Mouse (Mus musculus) forebrain, embryonic 14.5 days (tissue): ENCODE results near the gene Gadl1. TPM values are rescaled to one million over a fixed set of nuclear protein-coding genes. Genes with fewer than 3 reads are reported as not detected.

ENCODE experiments used
- ATAC-seq: fragments of 200-750 bp; cut with Nextera tagmentation; 2 replicates; pipeline ENCODE4 v1.8.0; 2017; ENCODE audit warnings: mild to moderate bottlenecking, moderate library complexity
- DNase-seq: peaks from one replicate; pipeline ENCODE4 v3.0.0-alpha.2; 2015; ENCODE audit warnings: low spot score
- H3K27ac ChIP-seq: fragments of 300-500 bp; sonication (generic); 2 replicates; pipeline ENCODE4 v1.5.1; 2014; ENCODE audit warnings: low read depth, mild to moderate bottlenecking, control low read depth, low read length, moderate library complexity
- H3K27me3 ChIP-seq: fragments of 300-500 bp; sonication (generic); replicated peaks from 2 replicates; pipeline ENCODE4 v1.6.1; 2014; ENCODE audit warnings: low read length, control low read depth, mixed read lengths; ENCODE audit not compliant: control insufficient read depth, insufficient read depth
- H3K36me3 ChIP-seq: fragments of 300-500 bp; sonication (generic); 2 replicates; pipeline ENCODE4 v1.6.1; 2014; ENCODE audit warnings: low read length, control low read depth; ENCODE audit not compliant: control insufficient read depth, insufficient read depth
- H3K4me1 ChIP-seq: fragments of 300-500 bp; sonication (generic); 2 replicates; pipeline ENCODE4 v1.6.1; 2014; ENCODE audit warnings: antibody characterized with exemption, low read length, control low read depth; ENCODE audit not compliant: control insufficient read depth, insufficient read depth
- H3K4me2 ChIP-seq: fragments of 300-500 bp; sonication (generic); 2 replicates; pipeline ENCODE4 v1.6.1; 2014; ENCODE audit warnings: mild to moderate bottlenecking, control low read depth, low read length
- H3K4me3 ChIP-seq: fragments of 300-500 bp; sonication (generic); 2 replicates; pipeline ENCODE4 v1.5.1; 2014; ENCODE audit warnings: low read depth, low read length, control low read depth
- H3K9ac ChIP-seq: fragments of 300-500 bp; sonication (generic); 2 replicates; pipeline ENCODE4 v1.6.1; 2014; ENCODE audit warnings: mild to moderate bottlenecking, low read length, control low read depth, moderate library complexity
- H3K9me3 ChIP-seq: fragments of 300-500 bp; sonication (generic); replicated peaks from 2 replicates; pipeline ENCODE4 v1.6.1; 2016; ENCODE audit warnings: low read length, control low read depth, mixed read lengths; ENCODE audit not compliant: control insufficient read depth
- WGBS: fragments of 180-500 bp; shearing (Covaris S2); extraction: QIAGEN DNeasy Blood & Tissue Kit; methylation state at CpG from one replicate; pipeline ENCODE4 v1.1.7; 2014; 5-methylcytosine and 5-hydroxymethylcytosine counted together
- polyA plus RNA-seq: library from polyadenylated mRNA; unstranded; fragments of >200 nt; fragmentation: Nextera tagmentation; extraction: Ambion mirVana; gene quantifications from 2 replicates; pipeline ENCODE4 v1.2.1, GENCODE M21; 2014

Gadl1 gene
- polyA plus RNA-seq, 1 experiment from 2014 or later = 0.37 TPM

DNA sequence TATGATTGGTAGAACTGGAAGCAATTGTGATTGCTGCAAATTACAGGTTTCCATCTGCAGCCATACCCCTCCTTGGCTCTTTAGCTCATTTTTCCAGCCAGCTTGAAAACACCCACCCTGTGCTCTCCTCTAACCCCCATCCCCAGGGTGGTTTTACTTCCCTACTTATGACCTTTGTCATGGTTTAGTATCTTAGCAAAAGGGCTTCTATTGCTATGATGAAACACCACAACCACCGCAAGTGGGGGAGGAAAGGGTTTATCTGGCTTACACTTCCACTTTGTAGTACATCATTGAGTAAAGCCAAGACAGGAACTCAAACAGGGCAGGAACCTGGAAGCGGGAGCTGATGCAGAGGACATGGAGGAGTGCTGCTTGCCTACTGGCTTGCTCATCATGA lies 168.2 kb downstream of the Gadl1 start:
- 88% methylated on average over 2 of the region's 2 CpGs for WGBS
- H3K27me3 ChIP-seq = no peaks in the 10 kb centered on the region
- H3K36me3 ChIP-seq = no peaks in the 10 kb centered on the region
- no peak overlapping the region for H3K9ac ChIP-seq
- no peak overlapping the region for H3K4me2 ChIP-seq
- H3K4me3 ChIP-seq = no peak overlapping the region
- no peak for ATAC-seq
- H3K27ac ChIP-seq = no peak overlapping the region
- no peaks in the 10 kb centered on the region for H3K9me3 ChIP-seq
- no peaks in the 10 kb centered on the region for H3K4me1 ChIP-seq
- no peak for DNase-seq

DNA sequence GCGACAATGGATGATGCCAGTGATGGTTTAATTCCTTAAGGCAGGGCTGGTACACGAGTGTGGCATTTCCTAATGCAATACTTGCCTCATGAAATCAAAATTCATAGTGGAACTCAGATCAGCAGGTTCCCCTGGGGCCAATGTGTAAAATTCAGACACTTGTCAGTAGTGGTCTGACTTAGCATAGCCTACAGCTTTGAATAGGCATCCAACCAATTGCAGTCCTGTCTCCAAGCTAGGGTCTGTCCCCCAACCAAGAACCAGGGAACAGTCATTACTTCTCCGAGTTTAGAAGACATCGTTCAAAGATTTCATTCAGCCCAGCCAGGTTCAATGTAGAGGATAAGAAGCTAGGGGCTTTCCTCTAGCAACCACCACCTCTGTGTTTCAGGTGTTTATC lies 172.5 kb downstream of the Gadl1 start:
- no peak overlapping the region for H3K4me2 ChIP-seq
- ATAC-seq (no peak), DNase-seq (no peak)
- no peaks in the 10 kb centered on the region for H3K27me3 ChIP-seq
- WGBS = 92% methylated on average over 4 of the region's 4 CpGs
- no peak overlapping the region for H3K4me3 ChIP-seq
- no peaks in the 10 kb centered on the region for H3K9me3 ChIP-seq
- peaks cover 4% of the 10 kb centered on the region; the same call in 1 of the 2 replicates for H3K4me1 ChIP-seq
- H3K9ac ChIP-seq = no peak overlapping the region
- H3K27ac ChIP-seq = no peak overlapping the region
- H3K36me3 ChIP-seq = no peaks in the 10 kb centered on the region

DNA sequence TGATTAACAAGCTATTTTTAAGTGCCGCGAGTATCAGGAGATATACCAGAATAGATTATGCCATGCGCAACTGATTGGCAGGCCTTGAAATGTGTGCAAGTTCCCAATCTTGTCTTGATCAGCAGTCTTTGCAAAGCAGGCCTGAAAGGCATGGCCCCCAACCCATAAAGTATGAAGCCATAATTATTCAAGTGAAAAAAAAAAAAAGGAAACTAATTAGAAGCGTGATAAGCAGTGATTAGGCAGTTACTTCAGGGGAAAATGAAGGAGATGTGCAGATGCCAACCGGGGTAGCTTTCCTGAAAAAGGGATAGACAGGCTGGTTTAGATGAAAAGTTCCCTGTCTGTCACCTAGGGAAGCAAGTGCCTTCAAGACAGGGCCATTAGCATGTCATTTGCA lies 174.0 kb downstream of the Gadl1 start:
- no peaks in the 10 kb centered on the region for H3K36me3 ChIP-seq
- no peak overlapping the region for H3K27ac ChIP-seq
- no peak overlapping the region for H3K9ac ChIP-seq
- H3K27me3 ChIP-seq = no peaks in the 10 kb centered on the region
- H3K4me3 ChIP-seq = no peak overlapping the region
- H3K4me2 ChIP-seq = no peak overlapping the region
- ATAC-seq (peak; percentile 20; the same call in 1 of the 2 replicates), DNase-seq (peak; percentile 41)
- no peaks in the 10 kb centered on the region for H3K9me3 ChIP-seq
- WGBS = 51% methylated on average over 5 of the region's 5 CpGs
- peaks cover 4% of the 10 kb centered on the region; the same call in 1 of the 2 replicates for H3K4me1 ChIP-seq

DNA sequence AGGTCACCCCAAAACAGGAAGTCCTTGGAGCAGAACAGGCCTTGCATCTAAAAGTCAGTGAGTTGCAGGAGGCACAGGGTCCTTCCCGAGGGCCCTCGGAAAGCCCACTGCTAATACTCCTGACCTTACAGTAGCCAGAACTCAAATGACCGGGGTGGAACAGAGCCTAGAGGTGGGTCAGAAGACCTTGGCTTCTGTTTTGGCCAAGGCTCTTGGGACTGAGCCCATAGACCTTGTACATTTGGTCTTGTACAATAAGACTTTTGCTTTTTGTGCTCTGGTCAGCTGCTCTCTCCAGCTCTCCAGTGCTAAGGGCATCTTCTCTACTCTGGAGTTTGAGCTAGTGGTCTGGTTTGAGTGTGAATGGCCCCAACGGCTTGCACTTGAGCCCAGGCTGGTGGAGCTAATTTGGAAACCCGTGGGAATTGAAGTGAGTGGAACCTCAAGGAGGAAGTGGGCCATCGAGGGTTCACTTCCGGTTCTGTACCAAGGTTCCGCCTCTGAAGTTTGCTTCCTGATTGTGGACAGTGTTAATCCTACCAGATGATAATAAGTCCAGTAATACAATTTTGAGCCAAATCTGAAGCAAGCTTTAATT lies 174.6 kb downstream of the Gadl1 start:
- Histone ChIP-seq H3K4me3 (no peak overlapping the region), H3K4me2 (no peak overlapping the region), H3K4me1 (peaks cover 4% of the 10 kb centered on the region; the same call in 1 of the 2 replicates), H3K27ac (no peak overlapping the region; the same call in 1 of the 2 replicates), H3K27me3 (no peaks in the 10 kb centered on the region), H3K9me3 (no peaks in the 10 kb centered on the region), H3K36me3 (no peaks in the 10 kb centered on the region), H3K9ac (no peak overlapping the region)
- no peak for ATAC-seq
- 89% methylated on average over 8 of the region's 8 CpGs for WGBS
- DNase-seq = no peak

DNA sequence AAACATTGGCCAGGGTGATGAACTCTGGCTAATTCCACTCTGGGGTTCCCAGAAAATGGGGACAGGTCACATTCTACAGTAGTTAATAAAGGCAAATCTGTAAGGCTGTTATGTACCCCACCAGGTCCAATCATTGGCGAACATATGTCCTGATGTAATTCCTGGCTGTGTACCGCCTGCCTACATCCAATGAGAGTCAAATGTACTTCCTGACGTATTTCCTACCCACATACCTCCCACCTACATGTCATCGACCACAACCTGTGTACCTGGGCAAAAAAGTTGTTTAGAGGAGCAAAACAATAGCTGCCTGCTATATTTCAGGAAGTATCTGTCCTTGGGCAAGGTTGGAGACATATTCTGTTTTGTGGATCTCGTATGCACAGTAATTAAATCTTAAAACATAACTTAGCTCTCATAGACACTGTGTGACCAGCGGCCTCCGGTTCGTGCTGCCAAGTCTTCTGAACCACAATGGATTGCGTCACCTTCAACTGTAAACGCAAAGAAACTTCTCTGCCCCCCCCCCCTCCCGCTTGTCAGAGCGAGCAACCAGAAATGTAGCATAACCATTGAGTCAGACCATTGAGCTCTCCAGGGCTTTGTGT lies 175.2 kb downstream of the Gadl1 start:
- H3K4me3 ChIP-seq = no peak overlapping the region
- ATAC-seq (no peak), DNase-seq (no peak)

DNA sequence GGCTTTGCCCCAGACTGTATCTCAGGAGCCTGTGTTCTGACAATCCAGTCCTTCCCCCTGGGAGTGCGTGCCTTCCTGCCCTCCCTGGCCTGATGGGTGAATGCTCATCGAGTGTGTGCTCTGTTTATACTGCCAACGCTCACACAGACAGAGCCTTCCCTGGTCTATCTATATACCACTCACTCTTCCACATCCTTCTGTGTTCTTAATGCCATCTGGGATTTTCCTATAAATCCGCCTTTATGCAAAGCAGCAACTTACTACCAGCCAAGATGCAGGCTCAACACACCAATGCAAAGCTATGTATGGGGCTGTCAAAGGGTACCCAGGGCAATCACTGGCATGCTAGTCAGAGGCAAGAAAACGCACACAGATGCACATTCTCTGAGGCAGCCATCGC lies 176.7 kb downstream of the Gadl1 start:
- Histone ChIP-seq H3K27ac (no peak overlapping the region), H3K4me3 (no peak overlapping the region), H3K9me3 (no peaks in the 10 kb centered on the region), H3K4me2 (no peak overlapping the region), H3K36me3 (no peaks in the 10 kb centered on the region), H3K4me1 (peaks cover 4% of the 10 kb centered on the region; the same call in 1 of the 2 replicates), H3K27me3 (no peaks in the 10 kb centered on the region), H3K9ac (no peak overlapping the region)
- 82% methylated on average over 6 of the region's 6 CpGs for WGBS
- ATAC-seq (peak; percentile 37; the same call in 1 of the 2 replicates), DNase-seq (peak; percentile 33)

More for the DNA sequence above, 175.2 kb downstream of the Gadl1 start:
- Histone ChIP-seq H3K36me3 (no peaks in the 10 kb centered on the region), H3K27ac (no peak overlapping the region), H3K27me3 (no peaks in the 10 kb centered on the region), H3K9me3 (no peaks in the 10 kb centered on the region), H3K9ac (no peak overlapping the region), H3K4me2 (no peak overlapping the region), H3K4me1 (peaks cover 4% of the 10 kb centered on the region; the same call in 1 of the 2 replicates)
- WGBS = 90% methylated on average over 12 of the region's 12 CpGs

DNA sequence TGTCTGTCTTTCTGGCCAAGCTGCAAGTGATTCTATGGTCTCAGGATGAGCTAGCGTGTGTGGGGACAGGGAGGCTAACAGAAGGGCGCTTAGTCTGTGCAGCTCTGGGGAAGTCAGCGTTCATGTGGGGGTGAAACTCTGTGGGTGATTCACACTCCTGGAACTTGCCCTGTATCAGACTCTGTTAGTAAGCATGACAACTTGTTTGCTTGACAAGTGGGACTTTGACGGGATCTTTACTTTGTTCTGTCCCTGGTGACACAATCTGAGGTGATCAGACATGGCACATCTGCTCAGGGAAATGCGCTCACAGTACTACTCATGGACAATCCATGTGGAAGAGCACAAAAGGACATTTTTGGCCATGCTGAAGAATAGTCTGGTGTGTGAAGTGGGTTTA lies 178.0 kb downstream of the Gadl1 start:
- H3K27me3 ChIP-seq = no peaks in the 10 kb centered on the region
- ATAC-seq (no peak), DNase-seq (no peak)
- H3K36me3 ChIP-seq = no peaks in the 10 kb centered on the region
- 93% methylated on average over 5 of the region's 5 CpGs for WGBS
- no peak overlapping the region for H3K4me2 ChIP-seq
- H3K9me3 ChIP-seq = no peaks in the 10 kb centered on the region
- H3K4me3 ChIP-seq = no peak overlapping the region
- H3K9ac ChIP-seq = no peak overlapping the region
- H3K4me1 ChIP-seq = peaks cover 4% of the 10 kb centered on the region; the same call in 1 of the 2 replicates
- no peak overlapping the region for H3K27ac ChIP-seq

DNA sequence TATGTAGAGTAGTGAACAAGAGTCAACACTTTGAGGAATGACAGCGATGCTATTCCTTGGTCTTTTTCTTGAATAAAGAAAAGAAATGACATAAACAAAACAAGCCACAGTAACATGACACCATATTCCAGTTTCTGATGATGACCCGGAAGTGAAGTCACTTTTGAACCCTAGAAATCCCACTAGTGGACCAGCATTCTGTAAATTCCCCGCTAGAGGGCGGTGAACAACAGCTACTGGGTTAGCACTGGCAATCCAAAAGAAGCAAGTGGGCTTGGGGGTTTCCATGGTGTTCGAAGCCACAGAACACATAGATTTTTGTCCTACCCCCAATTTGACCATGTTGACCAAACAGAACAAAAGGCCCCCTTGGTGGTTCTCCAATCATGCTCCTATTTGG lies 178.6 kb downstream of the Gadl1 start:
- Histone ChIP-seq H3K9me3 (no peaks in the 10 kb centered on the region), H3K27me3 (no peaks in the 10 kb centered on the region), H3K4me1 (peaks cover 4% of the 10 kb centered on the region; the same call in 1 of the 2 replicates), H3K27ac (no peak overlapping the region), H3K9ac (no peak overlapping the region), H3K4me3 (no peak overlapping the region), H3K36me3 (no peaks in the 10 kb centered on the region), H3K4me2 (no peak overlapping the region)
- 40% methylated on average over 5 of the region's 5 CpGs for WGBS
- DNase-seq = peak; percentile 73
- no peak for ATAC-seq

DNA sequence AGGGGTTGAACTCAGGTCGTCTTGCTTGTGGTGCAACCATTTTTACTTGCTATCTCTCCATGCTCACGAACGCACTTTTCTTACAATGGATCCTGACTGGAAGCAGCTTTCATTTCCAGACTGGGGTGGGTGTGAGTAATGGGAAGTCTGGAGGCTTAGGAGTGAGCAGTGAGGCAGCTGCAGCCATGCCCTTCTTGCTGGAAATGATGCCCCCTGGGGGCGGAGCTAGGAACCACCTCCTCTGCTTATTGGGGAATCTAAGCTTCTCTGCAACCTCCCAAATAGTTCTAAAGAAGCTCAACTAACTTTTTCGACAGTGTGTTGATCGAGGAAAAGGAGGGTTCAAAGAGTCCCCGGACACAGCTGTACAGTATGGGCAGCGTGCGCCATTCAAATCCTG lies 179.7 kb downstream of the Gadl1 start:
- no peak overlapping the region for H3K27ac ChIP-seq
- ATAC-seq = no peak
- H3K9ac ChIP-seq = no peak overlapping the region
- no peak overlapping the region for H3K4me2 ChIP-seq
- WGBS = 84% methylated on average over 9 of the region's 9 CpGs
- no peaks in the 10 kb centered on the region for H3K9me3 ChIP-seq
- H3K36me3 ChIP-seq = no peaks in the 10 kb centered on the region
- no peak for DNase-seq
- no peaks in the 10 kb centered on the region for H3K27me3 ChIP-seq
- H3K4me1 ChIP-seq = no peaks in the 10 kb centered on the region
- no peak overlapping the region for H3K4me3 ChIP-seq
